Mouse (Mus musculus) ovary, adult 18-20 months (tissue): ENCODE results near the gene Nfil3.

Source experiments
- DNase-seq: peaks from one replicate; pipeline ENCODE4 v3.0.0; 2022; ENCODE audit warnings: low spot score, mixed read lengths

Gene Nfil3

DNA sequence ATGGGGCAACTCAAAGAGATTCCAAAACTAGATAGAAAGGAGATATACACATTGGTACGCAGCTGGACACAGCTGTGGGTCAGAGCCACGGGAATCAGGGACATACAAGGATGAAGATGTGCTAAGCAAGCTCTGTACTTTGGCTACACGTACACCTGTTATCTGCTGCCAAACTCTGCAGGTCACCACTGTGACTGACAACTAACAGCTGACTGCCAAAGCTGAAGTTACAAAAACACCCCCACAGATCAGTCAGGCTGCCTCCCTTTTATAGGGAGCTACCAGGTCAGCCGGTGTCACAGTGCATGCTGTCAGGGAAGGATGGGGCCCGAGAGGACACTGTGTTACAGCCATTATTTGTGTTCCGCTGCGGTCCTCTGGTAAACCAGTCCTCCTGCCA, 39.9 kb downstream of the Nfil3 start:
- DNase-seq, result no peak

DNA sequence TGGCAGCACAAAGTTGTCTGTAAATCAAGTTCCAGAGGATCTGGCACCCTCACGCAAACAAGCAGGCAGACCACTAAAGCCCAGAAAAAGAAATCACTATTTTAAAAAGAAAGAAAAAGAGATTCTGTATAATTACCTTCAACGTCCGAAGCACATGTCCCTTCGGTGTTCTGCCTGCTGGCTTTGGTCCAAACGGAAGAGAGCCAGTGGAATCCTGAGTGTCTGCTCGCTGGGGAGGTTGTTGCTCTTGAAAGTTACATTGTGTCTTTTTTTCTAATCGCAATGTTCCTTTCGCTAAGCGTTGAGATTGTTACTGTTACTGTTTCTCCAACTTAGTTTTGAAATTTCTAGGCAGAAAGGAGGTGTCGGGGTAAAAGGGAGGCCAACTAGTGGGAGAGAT, 50.3 kb downstream of the Nfil3 start:
- DNase-seq, result no peak

DNA sequence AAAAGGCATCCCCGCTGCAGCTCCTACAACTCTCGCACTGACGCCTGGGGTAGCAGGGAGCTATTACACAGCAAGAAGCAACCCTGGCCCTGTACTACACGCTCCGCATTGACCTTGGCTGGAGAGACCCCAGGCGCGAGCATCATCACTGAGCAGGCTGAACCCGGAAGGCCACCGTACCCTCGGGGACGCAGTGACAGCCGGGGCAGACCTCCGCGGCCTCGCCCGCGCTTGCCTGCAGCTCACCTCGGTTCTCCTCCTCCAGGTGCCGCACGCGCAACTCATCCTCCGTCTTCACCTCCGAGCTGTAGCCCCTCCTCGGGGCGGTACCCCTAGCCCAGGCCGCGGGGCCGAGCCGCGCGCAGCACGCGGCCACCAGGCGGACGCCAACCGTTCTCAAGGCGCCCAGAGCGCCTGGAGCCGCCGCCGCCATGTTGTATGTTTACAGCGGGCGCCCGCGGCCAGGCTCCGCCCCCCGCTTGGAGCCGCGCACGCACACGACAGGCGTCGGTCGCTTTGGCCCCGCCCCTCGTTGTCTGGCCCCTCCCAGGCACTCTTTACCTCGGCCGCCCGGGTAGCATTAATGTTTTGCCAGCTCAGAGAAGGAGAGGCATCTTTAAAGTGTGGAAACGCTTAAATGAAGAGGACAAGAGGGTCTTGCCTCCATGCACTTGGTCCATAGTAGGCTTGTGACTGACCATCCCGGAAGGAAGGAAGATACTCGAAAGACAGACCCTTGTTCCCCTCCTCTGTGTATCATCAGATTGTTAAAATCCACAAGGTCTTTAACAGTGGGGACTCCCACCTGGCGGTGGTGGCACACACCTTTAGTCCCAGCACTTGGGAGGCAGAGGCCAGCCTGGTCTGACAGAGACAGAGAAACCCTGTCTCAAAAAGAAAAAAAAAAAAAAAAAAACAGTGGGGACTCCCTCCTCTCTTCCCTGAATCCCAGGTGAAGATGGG, 51.4 kb downstream of the Nfil3 start, which contains the start of gene Auh:
TSS of gene Auh (minus strand) at position 473 of the 963 bp plus-strand sequence.
- DNase-seq, result peak; percentile 73

DNA sequence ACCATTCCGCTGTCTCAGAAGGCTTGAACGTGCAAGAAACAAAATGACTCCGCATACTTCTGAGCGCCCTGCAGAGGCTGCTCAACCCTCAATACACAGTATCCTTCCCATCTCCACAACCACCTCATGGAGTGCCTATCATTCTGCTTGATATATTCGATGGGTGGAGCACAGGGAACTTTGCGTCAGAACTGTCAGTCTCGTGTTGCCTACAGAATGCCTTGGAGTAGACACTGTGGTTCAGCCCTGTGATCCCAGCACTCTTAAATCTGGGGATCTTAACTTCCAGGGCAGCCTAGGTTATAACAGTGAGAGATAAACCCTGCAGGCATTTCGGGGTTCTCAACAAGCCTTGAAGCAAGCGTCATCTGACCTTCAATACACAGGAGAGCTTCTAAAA, 52.5 kb downstream of the Nfil3 start:
- DNase-seq, result no peak

DNA sequence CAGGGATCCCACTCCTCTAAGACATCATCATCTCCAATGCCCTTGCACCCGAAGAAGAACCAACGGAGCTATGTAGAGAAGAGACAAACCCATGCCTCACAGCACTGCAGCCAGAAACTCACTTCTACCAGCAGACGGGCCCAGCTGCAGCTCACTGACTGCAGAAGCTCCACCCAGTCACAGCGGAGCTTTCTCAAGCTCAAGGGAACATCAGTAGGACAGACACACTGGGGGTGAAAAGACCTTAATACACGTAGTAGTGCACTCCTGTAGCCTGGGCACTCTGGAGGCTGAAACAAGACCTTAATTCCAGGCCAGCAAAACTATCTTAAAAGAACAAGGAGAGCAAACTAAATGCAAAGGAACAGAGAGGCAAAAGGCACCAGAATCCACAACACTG, 56.4 kb downstream of the Nfil3 start:
- no peak for DNase-seq

DNA sequence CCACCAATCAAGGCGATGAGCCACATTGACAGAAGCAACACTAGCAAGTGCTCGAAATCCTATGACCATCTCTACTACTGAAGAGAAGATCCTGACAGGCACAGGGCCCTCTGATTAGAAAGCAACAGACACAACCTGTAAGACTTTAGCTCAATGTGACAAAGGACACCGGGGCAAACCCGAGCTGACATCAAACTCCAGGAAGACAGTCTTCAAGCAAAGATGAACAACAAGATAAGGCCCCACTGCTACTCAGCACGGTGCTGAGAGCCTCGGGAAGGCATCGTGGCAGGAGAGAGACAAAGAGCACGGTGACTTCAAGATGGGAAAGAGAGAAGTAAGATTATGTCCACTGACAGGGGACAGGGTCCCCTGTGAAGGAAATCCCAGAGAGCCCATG, 58.9 kb downstream of the Nfil3 start:
- DNase-seq, result no peak

DNA sequence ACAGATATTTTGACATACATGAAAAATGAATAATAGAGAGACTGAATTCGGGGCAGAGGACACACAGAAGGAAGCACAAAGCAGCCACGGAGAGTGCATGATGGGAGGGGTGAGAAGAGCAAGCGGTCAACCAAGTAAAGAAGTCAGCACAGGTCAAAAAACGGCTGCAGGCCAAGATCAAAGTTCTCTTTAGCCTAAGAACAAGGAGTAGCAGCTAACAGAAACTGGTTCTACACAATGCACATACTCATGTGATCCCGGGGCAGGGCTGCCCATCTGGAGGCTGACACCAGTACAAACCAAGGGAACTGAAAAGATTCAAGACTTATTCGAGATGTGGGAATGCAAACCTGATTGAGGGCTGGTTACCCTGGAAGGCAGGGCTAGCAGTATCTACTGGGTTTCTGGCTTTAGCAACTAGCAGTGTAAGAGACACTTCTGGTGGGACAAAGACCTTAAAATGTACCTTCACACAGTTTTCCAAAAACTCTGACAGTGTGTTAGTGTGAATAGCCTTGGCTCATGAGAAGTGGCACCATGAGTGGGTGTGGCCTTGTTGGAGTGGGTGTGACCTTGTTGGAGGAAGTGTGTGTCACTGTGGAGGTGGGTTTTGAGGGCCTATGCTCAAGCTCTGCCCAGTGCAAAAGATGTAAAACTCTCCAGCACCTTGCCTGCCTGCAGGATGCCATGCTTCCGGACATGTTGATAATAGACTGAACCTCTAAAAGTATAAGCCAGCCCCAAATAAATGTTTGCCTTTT, 59.6 kb downstream of the Nfil3 start:
- no peak for DNase-seq

DNA sequence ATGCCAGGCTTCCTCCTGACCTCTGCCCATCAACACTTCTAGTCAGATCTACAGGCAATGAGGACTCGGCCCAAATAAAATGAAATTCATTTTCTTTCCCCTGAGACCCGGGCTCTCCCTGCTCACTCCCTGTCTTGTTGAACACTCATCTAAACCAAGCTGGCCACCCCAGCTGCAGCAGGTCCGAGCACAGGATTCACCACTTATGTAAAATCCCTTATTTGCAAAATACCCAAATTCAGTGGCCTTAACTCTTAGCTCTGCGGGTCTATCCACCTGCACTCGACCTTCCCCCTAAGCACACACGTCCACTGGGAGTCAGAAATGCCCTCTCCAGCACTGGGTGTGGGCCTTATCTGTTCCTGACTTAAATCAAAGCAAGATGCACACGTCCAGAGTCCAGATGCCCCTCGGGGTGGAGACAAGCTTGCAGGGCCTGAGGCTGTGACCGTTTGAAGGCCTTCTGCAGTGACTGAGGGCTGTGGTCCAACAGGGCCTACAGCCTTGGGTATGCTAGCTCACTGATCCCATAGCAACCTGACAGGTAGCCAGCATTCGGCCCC, 61.0 kb downstream of the Nfil3 start:
- DNase-seq, result no peak

DNA sequence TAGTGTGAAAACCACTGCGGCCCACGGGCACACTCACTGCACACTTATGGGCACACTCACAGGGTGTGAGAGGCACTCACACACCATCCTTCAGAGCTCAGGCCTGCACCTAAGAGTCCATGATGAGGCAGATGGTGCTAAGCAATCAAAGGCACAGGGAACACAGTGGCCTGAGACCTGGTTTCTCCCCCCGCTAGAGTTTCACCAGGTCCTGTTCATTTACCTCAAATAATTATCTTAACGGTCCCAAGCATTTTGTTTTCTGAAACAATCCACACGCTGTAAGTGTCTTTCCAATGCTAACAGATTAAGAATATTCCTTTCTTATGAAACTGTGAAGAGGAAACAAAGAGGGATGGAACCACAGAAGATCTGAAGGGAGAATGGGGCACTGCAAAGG, 62.5 kb downstream of the Nfil3 start:
- DNase-seq, result no peak
